Mouse (Mus musculus): Measurements from ENCODE around the gene Fam160b1. TPM values are rescaled to one million over a fixed set of nuclear protein-coding genes. Genes with fewer than 3 reads are reported as not detected.

Fam160b1 gene
- total RNA-seq (2021) = 10 to 100 TPM; 28.6 to 30.0 TPM
- long read RNA-seq, experiment 1, full-length matches to known transcripts = 2 of 6 reads
- long read RNA-seq, experiment 1, partial matches to known transcripts = 1 of 6 reads
- long read RNA-seq, experiment 1, other reads (novel, unspliced or antisense) = 3 of 6 reads
- long read RNA-seq, experiment 2, full-length matches to known transcripts = 9 of 16 reads
- long read RNA-seq, experiment 2, partial matches to known transcripts = 3 of 16 reads
- long read RNA-seq, experiment 2, other reads (novel, unspliced or antisense) = 4 of 16 reads

GRCm38 (mm10) chr19:57360341-57361130 lies at the start of gene Fam160b1:
Gene Fam160b1 (plus strand): TSS chr19:57360680.
- DNase-seq (ENCODE audit: low spot score in 2 of 2) = peak; percentile 87 to 88

- no peak for DNase-seq (ENCODE audit: low spot score in 2 of 2)
Observed at GRCm38 (mm10) chr19:57313226-57313625, 47.3 kb upstream of the Fam160b1 start.

- no peak for DNase-seq (ENCODE audit: low spot score in 2 of 2)
Observed at GRCm38 (mm10) chr19:57313891-57314345, 46.6 kb upstream of the Fam160b1 start.

GRCm38 (mm10) chr19:57314346-57315012 lies 46.0 kb upstream of the Fam160b1 start, which contains the start of gene Ablim1:
Gene Ablim1 (minus strand): TSS chr19:57314919.
- DNase-seq (ENCODE audit: low spot score in 2 of 2) = peak in 1 of 2 experiments; percentile 20

- DNase-seq (ENCODE audit: low spot score in 2 of 2) = no peak
Observed at GRCm38 (mm10) chr19:57315013-57315565, 45.4 kb upstream of the Fam160b1 start.

- DNase-seq (ENCODE audit: low spot score in 2 of 2) = no peak
Observed at GRCm38 (mm10) chr19:57316597-57316996, 43.9 kb upstream of the Fam160b1 start.

GRCm38 (mm10) chr19:57320656-57321382 lies 39.7 kb upstream of the Fam160b1 start:
- DNase-seq (ENCODE audit: low spot score in 2 of 2) = no peak

- no peak for DNase-seq (ENCODE audit: low spot score in 2 of 2)
Observed at GRCm38 (mm10) chr19:57321839-57322238, 38.6 kb upstream of the Fam160b1 start.

GRCm38 (mm10) chr19:57322491-57322890 lies 38.0 kb upstream of the Fam160b1 start:
- DNase-seq (ENCODE audit: low spot score in 2 of 2) = no peak

GRCm38 (mm10) chr19:57323087-57323486 lies 37.4 kb upstream of the Fam160b1 start:
- DNase-seq (ENCODE audit: low spot score in 2 of 2) = no peak

- peak; percentile 28 to 37 for DNase-seq (ENCODE audit: low spot score in 2 of 2)
Observed at GRCm38 (mm10) chr19:57325748-57326300, 34.7 kb upstream of the Fam160b1 start.

- no peak for DNase-seq (ENCODE audit: low spot score in 2 of 2)
Observed at GRCm38 (mm10) chr19:57327679-57328078, 32.8 kb upstream of the Fam160b1 start.

- DNase-seq (ENCODE audit: low spot score in 2 of 2) = no peak
Observed at GRCm38 (mm10) chr19:57328269-57328668, 32.2 kb upstream of the Fam160b1 start.

GRCm38 (mm10) chr19:57328792-57329191 lies 31.7 kb upstream of the Fam160b1 start:
- DNase-seq (ENCODE audit: low spot score in 2 of 2) = no peak

- DNase-seq (ENCODE audit: low spot score in 2 of 2) = no peak
Observed at GRCm38 (mm10) chr19:57330309-57330708, 30.2 kb upstream of the Fam160b1 start.

GRCm38 (mm10) chr19:57331237-57331636 lies 29.2 kb upstream of the Fam160b1 start:
- no peak for DNase-seq (ENCODE audit: low spot score in 2 of 2)

- no peak for DNase-seq (ENCODE audit: low spot score in 2 of 2)
Observed at GRCm38 (mm10) chr19:57333356-57333755, 27.1 kb upstream of the Fam160b1 start.

- DNase-seq (ENCODE audit: low spot score in 2 of 2) = no peak
Observed at GRCm38 (mm10) chr19:57335135-57335534, 25.3 kb upstream of the Fam160b1 start.

GRCm38 (mm10) chr19:57339281-57339864 lies 21.1 kb upstream of the Fam160b1 start:
- no peak for DNase-seq (ENCODE audit: low spot score in 2 of 2)

Measured in adrenal gland, postnatal 4 days (tissue).